Mouse (Mus musculus) liver, adult 2 months (tissue): ENCODE results near the gene Cck.

ENCODE experiments used
- CTCF ChIP-seq: fragments of 200-500 bp; IDR thresholded peaks from 2 replicates; pipeline ENCODE4 v1.5.1; 2011; ENCODE audit warnings: low read depth, low read length, control low read depth
- POLR2A ChIP-seq: fragments of 200-500 bp; IDR thresholded peaks from 2 replicates; pipeline ENCODE4 v1.6.1; 2011; ENCODE audit warnings: low read length, control low read depth; ENCODE audit not compliant: insufficient read depth; ENCODE audit errors: extremely low read depth

DNA sequence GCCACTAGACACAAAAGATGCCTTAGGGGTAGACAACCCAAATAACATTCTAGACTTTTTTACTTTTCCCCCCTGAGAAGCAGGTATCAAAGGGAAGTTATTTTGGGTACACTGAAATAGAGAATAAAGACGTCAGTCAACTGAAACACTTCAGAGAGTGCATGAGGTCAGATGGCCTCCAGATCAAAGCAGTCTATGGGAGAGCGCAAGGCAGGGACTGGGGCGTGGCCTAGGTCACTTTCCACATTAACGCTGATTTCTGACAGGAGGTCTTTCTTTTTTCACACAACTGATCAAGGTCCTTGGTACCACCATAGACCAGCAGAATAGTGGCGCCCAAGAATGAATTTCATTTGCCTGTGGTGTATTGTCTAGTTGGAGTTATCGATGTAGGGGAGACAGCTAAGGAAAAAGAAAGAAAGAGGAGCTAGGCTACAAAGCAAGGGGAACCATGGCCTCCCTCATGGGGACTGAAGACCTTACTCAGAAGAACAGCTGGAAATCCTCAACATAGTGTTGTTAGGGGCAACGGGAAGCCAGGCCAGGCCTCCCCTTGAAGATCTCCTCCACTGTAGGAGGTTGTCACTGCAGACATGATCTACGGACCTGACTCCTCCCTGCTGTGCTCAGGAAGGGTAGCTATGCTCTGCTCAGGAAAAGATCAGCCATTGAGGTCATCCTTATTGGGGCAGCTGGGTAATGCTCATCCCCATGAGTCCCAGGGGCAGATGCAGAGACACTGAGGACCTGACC, 33.3 kb upstream of the Cck start:
- no peak for TF ChIP-seq CTCF
- no peak for TF ChIP-seq POLR2A
